Mouse (Mus musculus) embryonic facial prominence, embryonic 12.5 days (tissue): ENCODE data around the gene Lpar5. TPM values are rescaled to one million over a fixed set of nuclear protein-coding genes. Genes with fewer than 3 reads are reported as not detected.

Experiments
- ATAC-seq: fragments of 200-750 bp; cut with Nextera tagmentation; 2 replicates; pipeline ENCODE4 v1.8.0; 2017; ENCODE audit not compliant: insufficient number of reproducible peaks, insufficient read depth, low FRiP score, low TSS enrichment
- H3K27ac ChIP-seq: fragments of 300-500 bp; sonication (generic); 2 replicates; pipeline ENCODE4 v1.5.1; 2016; ENCODE audit warnings: mild to moderate bottlenecking
- H3K27me3 ChIP-seq: fragments of 300-500 bp; sonication (generic); 2 replicates; pipeline ENCODE4 v1.6.1; 2016; ENCODE audit warnings: mild to moderate bottlenecking, moderate library complexity
- H3K36me3 ChIP-seq: fragments of 300-500 bp; sonication (generic); 2 replicates; pipeline ENCODE4 v1.6.1; 2016; ENCODE audit warnings: mild to moderate bottlenecking
- H3K4me1 ChIP-seq: fragments of 300-500 bp; sonication (generic); 2 replicates; pipeline ENCODE4 v1.6.1; 2016
- H3K4me2 ChIP-seq: fragments of 300-500 bp; sonication (generic); replicated peaks from 2 replicates; pipeline ENCODE4 v1.6.1; 2016; ENCODE audit warnings: mild to moderate bottlenecking, moderate library complexity
- H3K4me3 ChIP-seq: fragments of 300-500 bp; sonication (generic); 2 replicates; pipeline ENCODE4 v1.5.1; 2016; ENCODE audit warnings: mild to moderate bottlenecking
- H3K9ac ChIP-seq: fragments of 300-500 bp; sonication (generic); 2 replicates; pipeline ENCODE4 v1.6.1; 2016; ENCODE audit warnings: mild to moderate bottlenecking, moderate library complexity
- H3K9me3 ChIP-seq: fragments of 300-500 bp; sonication (generic); 2 replicates; pipeline ENCODE4 v1.6.1; 2016; ENCODE audit warnings: mild to moderate bottlenecking, moderate library complexity
- WGBS: fragments of 180-500 bp; shearing (Covaris S2); methylation state at CpG from one replicate; pipeline ENCODE4 v1.1.7; 2016; 5-methylcytosine and 5-hydroxymethylcytosine counted together
- polyA plus RNA-seq: library from polyadenylated mRNA; unstranded; fragments of >200 nt; fragmentation: Nextera tagmentation; extraction: Ambion mirVana; gene quantifications from 2 replicates; pipeline ENCODE4 v1.2.1, GENCODE M21; 2016

Lpar5 gene
- polyA plus RNA-seq, 1 experiment from 2014 or later, result 0.61 TPM

GRCm38 (mm10) chr6:125097951-125098350 is 30.2 kb downstream of the Lpar5 start:
- Histone ChIP-seq H3K4me3 (peak overlapping the region; percentile 100), H3K4me2 (peak overlapping the region; percentile 88), H3K27ac (peak overlapping the region; percentile 43; the same call in 1 of the 2 replicates), H3K9me3 (no peaks in the 10 kb centered on the region), H3K36me3 (peaks cover 50% of the 10 kb centered on the region), H3K27me3 (no peaks in the 10 kb centered on the region), H3K9ac (peak overlapping the region; percentile 97), H3K4me1 (peaks cover 33% of the 10 kb centered on the region)
- 55% methylated on average over 8 of the region's 8 CpGs for WGBS
- ATAC-seq, result no peak

GRCm38 (mm10) chr6:125098513-125098912 is 30.8 kb downstream of the Lpar5 start:
- Histone ChIP-seq H3K36me3 (peaks cover 52% of the 10 kb centered on the region), H3K27ac (peak overlapping the region; percentile 43)
- ATAC-seq, result no peak

GRCm38 (mm10) chr6:125099421-125099971 is 31.8 kb downstream of the Lpar5 start:
- WGBS, result 38% methylated on average over 5 of the region's 5 CpGs
- H3K4me3 ChIP-seq, result peak overlapping the region; percentile 100
- H3K9ac ChIP-seq, result peak overlapping the region; percentile 97
- no peaks in the 10 kb centered on the region for H3K27me3 ChIP-seq
- peaks cover 59% of the 10 kb centered on the region for H3K36me3 ChIP-seq
- H3K27ac ChIP-seq, result peak overlapping the region; percentile 46
- no peak for ATAC-seq
- peaks cover 33% of the 10 kb centered on the region for H3K4me1 ChIP-seq
- peak overlapping the region; percentile 88 for H3K4me2 ChIP-seq
- no peaks in the 10 kb centered on the region for H3K9me3 ChIP-seq

More at GRCm38 (mm10) chr6:125098513-125098912, 30.8 kb downstream of the Lpar5 start:
- 51% methylated on average over 3 of the region's 3 CpGs for WGBS
- Histone ChIP-seq H3K4me2 (peak overlapping the region; percentile 88), H3K4me1 (peaks cover 33% of the 10 kb centered on the region), H3K27me3 (no peaks in the 10 kb centered on the region), H3K9me3 (no peaks in the 10 kb centered on the region), H3K4me3 (peak overlapping the region; percentile 100), H3K9ac (peak overlapping the region; percentile 97)

- ATAC-seq, result no peak
- H3K27ac ChIP-seq, result no peak overlapping the region
- no peak overlapping the region for H3K4me3 ChIP-seq
- H3K9ac ChIP-seq, result no peak overlapping the region
- no peaks in the 10 kb centered on the region for H3K9me3 ChIP-seq
- H3K36me3 ChIP-seq, result peaks cover 78% of the 10 kb centered on the region
- H3K4me1 ChIP-seq, result peaks cover 27% of the 10 kb centered on the region
- WGBS, result 79% methylated on average over 9 of the region's 9 CpGs
- no peak overlapping the region for H3K4me2 ChIP-seq
- no peaks in the 10 kb centered on the region for H3K27me3 ChIP-seq
Observed at GRCm38 (mm10) chr6:125101444-125101843, 33.7 kb downstream of the Lpar5 start.

- no peak for ATAC-seq
Observed at GRCm38 (mm10) chr6:125104223-125104622, 36.5 kb downstream of the Lpar5 start.

GRCm38 (mm10) chr6:125107705-125108104 is 40.0 kb downstream of the Lpar5 start:
- no peaks in the 10 kb centered on the region for H3K4me1 ChIP-seq
- no peaks in the 10 kb centered on the region for H3K27me3 ChIP-seq
- no peak overlapping the region for H3K9ac ChIP-seq
- no peak overlapping the region for H3K27ac ChIP-seq
- H3K4me3 ChIP-seq, result no peak overlapping the region
- WGBS, result 97% methylated on average over 2 of the region's 2 CpGs
- no peaks in the 10 kb centered on the region for H3K9me3 ChIP-seq
- ATAC-seq, result no peak
- peaks cover 94% of the 10 kb centered on the region for H3K36me3 ChIP-seq
- no peak overlapping the region for H3K4me2 ChIP-seq

More at GRCm38 (mm10) chr6:125104223-125104622, 36.5 kb downstream of the Lpar5 start:
- Histone ChIP-seq H3K4me3 (no peak overlapping the region), H3K9me3 (no peaks in the 10 kb centered on the region), H3K27ac (no peak overlapping the region), H3K4me1 (peaks cover 10% of the 10 kb centered on the region), H3K9ac (no peak overlapping the region), H3K4me2 (no peak overlapping the region), H3K36me3 (peaks cover 94% of the 10 kb centered on the region), H3K27me3 (no peaks in the 10 kb centered on the region)
- 88% methylated on average over 4 of the region's 4 CpGs for WGBS

GRCm38 (mm10) chr6:125109371-125109770 is 41.7 kb downstream of the Lpar5 start:
- no peak overlapping the region for H3K4me3 ChIP-seq
- WGBS, result 74% methylated on average over 14 of the region's 14 CpGs
- H3K27me3 ChIP-seq, result no peaks in the 10 kb centered on the region
- no peak for ATAC-seq
- H3K9ac ChIP-seq, result no peak overlapping the region
- no peaks in the 10 kb centered on the region for H3K9me3 ChIP-seq
- peaks cover 100% of the 10 kb centered on the region for H3K36me3 ChIP-seq
- no peak overlapping the region for H3K4me2 ChIP-seq
- H3K27ac ChIP-seq, result no peak overlapping the region
- H3K4me1 ChIP-seq, result no peaks in the 10 kb centered on the region

- Histone ChIP-seq H3K9ac (no peak overlapping the region), H3K36me3 (peaks cover 96% of the 10 kb centered on the region), H3K4me2 (no peak overlapping the region), H3K27me3 (no peaks in the 10 kb centered on the region), H3K4me1 (no peaks in the 10 kb centered on the region), H3K9me3 (no peaks in the 10 kb centered on the region), H3K27ac (no peak overlapping the region), H3K4me3 (no peak overlapping the region)
- 90% methylated on average over 7 of the region's 7 CpGs for WGBS
- ATAC-seq, result no peak
Observed at GRCm38 (mm10) chr6:125110927-125111326, 43.2 kb downstream of the Lpar5 start.

- Histone ChIP-seq H3K27ac (no peak overlapping the region), H3K9ac (no peak overlapping the region), H3K36me3 (peaks cover 95% of the 10 kb centered on the region), H3K4me2 (no peak overlapping the region), H3K27me3 (no peaks in the 10 kb centered on the region), H3K9me3 (no peaks in the 10 kb centered on the region), H3K4me1 (no peaks in the 10 kb centered on the region), H3K4me3 (no peak overlapping the region)
- no peak for ATAC-seq
- 94% methylated on average over 11 of the region's 11 CpGs for WGBS
Observed at GRCm38 (mm10) chr6:125112553-125112952, 44.8 kb downstream of the Lpar5 start.

GRCm38 (mm10) chr6:125119387-125119786 is 51.7 kb downstream of the Lpar5 start:
- H3K9me3 ChIP-seq, result no peaks in the 10 kb centered on the region
- H3K4me3 ChIP-seq, result no peak overlapping the region
- H3K4me2 ChIP-seq, result no peak overlapping the region
- 92% methylated on average over 8 of the region's 8 CpGs for WGBS
- no peaks in the 10 kb centered on the region for H3K4me1 ChIP-seq
- H3K9ac ChIP-seq, result no peak overlapping the region
- ATAC-seq, result no peak
- no peaks in the 10 kb centered on the region for H3K27me3 ChIP-seq
- no peak overlapping the region for H3K27ac ChIP-seq
- peaks cover 93% of the 10 kb centered on the region for H3K36me3 ChIP-seq

- Histone ChIP-seq H3K9me3 (no peaks in the 10 kb centered on the region), H3K27ac (no peak overlapping the region), H3K4me1 (peaks cover 9% of the 10 kb centered on the region), H3K27me3 (no peaks in the 10 kb centered on the region), H3K4me3 (no peak overlapping the region), H3K4me2 (no peak overlapping the region), H3K9ac (no peak overlapping the region), H3K36me3 (peaks cover 67% of the 10 kb centered on the region)
- no peak for ATAC-seq
- 92% methylated on average over 12 of the region's 12 CpGs for WGBS
Observed at GRCm38 (mm10) chr6:125128724-125129123, 61.0 kb downstream of the Lpar5 start.

- no peak overlapping the region for H3K4me3 ChIP-seq
- no peak overlapping the region for H3K9ac ChIP-seq
- ATAC-seq, result no peak
- peaks cover 9% of the 10 kb centered on the region for H3K4me1 ChIP-seq
- H3K36me3 ChIP-seq, result peaks cover 67% of the 10 kb centered on the region
- H3K27ac ChIP-seq, result no peak overlapping the region
- H3K9me3 ChIP-seq, result no peaks in the 10 kb centered on the region
- H3K27me3 ChIP-seq, result no peaks in the 10 kb centered on the region
- no peak overlapping the region for H3K4me2 ChIP-seq
- WGBS, result 88% methylated on average over 18 of the region's 20 CpGs
Observed at GRCm38 (mm10) chr6:125129710-125130402, 62.1 kb downstream of the Lpar5 start.
